Mouse (Mus musculus) lung, postnatal 0 days (tissue): ENCODE measurements around the gene Vmn2r56.

Source experiments
- CTCF ChIP-seq: IDR thresholded peaks from 2 replicates; pipeline ENCODE4 v1.5.1; 2016; ENCODE audit warnings: antibody characterized with exemption, mild to moderate bottlenecking
- EP300 ChIP-seq: IDR thresholded peaks from 2 replicates; pipeline ENCODE4 v1.6.1; 2016; ENCODE audit warnings: antibody characterized with exemption, mild to moderate bottlenecking, control low read depth

DNA sequence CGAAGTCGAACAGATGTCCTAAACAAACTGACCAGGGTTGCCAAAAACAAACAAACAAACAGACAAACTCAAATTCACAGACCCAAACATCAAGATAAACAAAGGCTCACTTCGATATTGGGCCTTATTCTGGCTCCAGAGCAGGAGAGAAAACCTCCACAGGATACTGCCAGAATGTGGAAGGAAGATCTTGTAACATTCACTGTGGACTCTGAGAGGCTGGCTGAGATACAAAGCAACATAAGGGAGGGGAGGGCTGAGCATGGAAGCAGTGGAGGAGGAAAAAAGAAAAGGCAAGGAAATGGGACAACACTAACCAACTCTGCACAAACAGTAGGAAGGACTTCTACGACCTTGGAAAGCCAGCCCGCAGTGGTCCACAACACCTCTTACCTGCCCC lies 44.3 kb upstream of the Vmn2r56 start:
- TF ChIP-seq EP300 (no peak), CTCF (no peak)
